Mouse (Mus musculus): ENCODE data around the gene Sestd1. TPM values are rescaled to one million over a fixed set of nuclear protein-coding genes. Genes with fewer than 3 reads are reported as not detected.

The Sestd1 gene
- total and polyA plus RNA-seq, 3 experiments, result not detected

GRCm38 (mm10) chr2:77191811-77192210 is 88.6 kb downstream of the Sestd1 start:
- H3K4me1 ChIP-seq (ENCODE audit: control insufficient read depth in 1 of 2, insufficient read depth in 2 of 2, low read length in 2 of 2), result no peaks in the 10 kb centered on the region
- H3K4me3 ChIP-seq (ENCODE audit: control insufficient read depth in 1 of 2, insufficient read depth in 1 of 2, low read depth in 2 of 2, low read length in 2 of 2), result no peak overlapping the region
- H3K79me2 ChIP-seq (ENCODE audit: control insufficient read depth, insufficient read depth, low read length, poor library complexity), result no peaks in the 10 kb centered on the region
- H3K9me3 ChIP-seq (replicated peaks; ENCODE audit: insufficient read depth, low read length), result no peaks in the 10 kb centered on the region
- DNase-seq (ENCODE audit: low read depth, low spot score), result no peak
- H3K27ac ChIP-seq (ENCODE audit: control insufficient read depth, low read depth, low read length), result no peak overlapping the region
- H3K9ac ChIP-seq (ENCODE audit: control insufficient read depth, low read depth, low read length, poor library complexity, severe bottlenecking), result no peak overlapping the region
- no peak for TF ChIP-seq KAT2A (conservative IDR thresholded peaks at IDR 0.05; ENCODE audit: low read depth, low read length)
- no peak for TF ChIP-seq ETS1 (IDR thresholded peaks at IDR 0.05; ENCODE audit: low read depth, low read length)
- no peak for TF ChIP-seq BHLHE40 (IDR thresholded peaks at IDR 0.05; ENCODE audit: borderline replicate concordance, low read depth, low read length)
- TF ChIP-seq GATA1 (IDR thresholded peaks at IDR 0.05; ENCODE audit: low read depth, low read length), result no peak
- no peak for TF ChIP-seq TCF12 (IDR thresholded peaks at IDR 0.05; ENCODE audit: low read depth, low read length)
- no peak for TF ChIP-seq USF1 (IDR thresholded peaks at IDR 0.05; ENCODE audit: low read depth, low read length)
- TF ChIP-seq HCFC1 (IDR thresholded peaks at IDR 0.05; ENCODE audit: low read depth, low read length), result no peak
- TF ChIP-seq UBTF (IDR thresholded peaks at IDR 0.05; ENCODE audit: borderline replicate concordance, insufficient read depth, low read depth, low read length), result no peak
- TF ChIP-seq CHD2 (IDR thresholded peaks at IDR 0.05; ENCODE audit: low read length), result no peak
- no peaks in the 10 kb centered on the region for H3K36me3 ChIP-seq (ENCODE audit: control insufficient read depth in 1 of 2, insufficient read depth in 2 of 2, low read length in 2 of 2)
- no peaks in the 10 kb centered on the region for H3K27me3 ChIP-seq (ENCODE audit: control insufficient read depth in 1 of 2, insufficient read depth in 2 of 2, low read length in 2 of 2)

- TF ChIP-seq SIN3A (IDR thresholded peaks at IDR 0.05; ENCODE audit: low read length) (no peak), GABPA (IDR thresholded peaks at IDR 0.05; ENCODE audit: low read depth, low read length) (no peak)
- Histone ChIP-seq H3K4me3 (ENCODE audit: control insufficient read depth in 1 of 2, insufficient read depth in 1 of 2, low read depth in 2 of 2, low read length in 2 of 2) (no peak overlapping the region), H3K36me3 (ENCODE audit: control insufficient read depth in 1 of 2, insufficient read depth in 2 of 2, low read length in 2 of 2) (no peaks in the 10 kb centered on the region), H3K27me3 (ENCODE audit: control insufficient read depth in 1 of 2, insufficient read depth in 2 of 2, low read length in 2 of 2) (no peaks in the 10 kb centered on the region), H3K79me2 (ENCODE audit: control insufficient read depth, insufficient read depth, low read length, poor library complexity) (no peaks in the 10 kb centered on the region), H3K9ac (ENCODE audit: control insufficient read depth, low read depth, low read length, poor library complexity, severe bottlenecking) (no peak overlapping the region), H3K27ac (ENCODE audit: control insufficient read depth, low read depth, low read length) (no peak overlapping the region), H3K4me1 (ENCODE audit: control insufficient read depth in 1 of 2, insufficient read depth in 2 of 2, low read length in 2 of 2) (no peaks in the 10 kb centered on the region), H3K9me3 (replicated peaks; ENCODE audit: insufficient read depth, low read length) (no peaks in the 10 kb centered on the region)
- no peak for DNase-seq (ENCODE audit: low read depth, low spot score)
These were observed 89.5 kb downstream of the Sestd1 start for GRCm38 (mm10) chr2:77190891-77191290.

DNA sequence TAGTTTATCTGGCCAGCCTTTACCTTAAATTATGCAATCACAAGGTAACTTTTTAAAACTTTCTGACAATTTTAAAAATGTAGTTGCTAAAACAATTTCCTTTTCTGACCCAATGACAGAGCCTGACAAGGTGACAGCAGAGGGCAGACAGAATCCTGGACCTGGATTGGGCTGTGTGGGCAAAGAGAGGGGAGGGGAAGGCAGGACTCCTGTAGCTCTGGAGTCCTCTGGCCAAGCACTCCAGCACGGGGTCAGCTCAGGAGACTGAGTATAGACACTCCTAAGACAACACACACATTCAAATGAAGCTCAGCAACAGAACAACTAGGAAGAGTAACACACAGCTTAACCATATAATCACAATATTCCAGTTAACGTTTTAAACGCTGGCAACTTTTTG is 90.1 kb downstream of the Sestd1 start:
- no peaks in the 10 kb centered on the region for H3K79me2 ChIP-seq (ENCODE audit: control insufficient read depth, insufficient read depth, low read length, poor library complexity)
- DNase-seq (ENCODE audit: low read depth, low spot score), result no peak
- no peak overlapping the region for H3K9ac ChIP-seq (ENCODE audit: control insufficient read depth, low read depth, low read length, poor library complexity, severe bottlenecking)
- TF ChIP-seq EP300 (IDR thresholded peaks at IDR 0.05; ENCODE audit: low read depth in 1 of 2, low read length in 2 of 2) (no peak), RAD21 (IDR thresholded peaks at IDR 0.05; ENCODE audit: low read depth, low read length) (no peak), HCFC1 (IDR thresholded peaks at IDR 0.05; ENCODE audit: low read depth, low read length) (no peak), POLR2AphosphoS5 (IDR thresholded peaks at IDR 0.05; ENCODE audit: borderline replicate concordance, low read depth, low read length) (no peak), SMC3 (IDR thresholded peaks at IDR 0.05; ENCODE audit: low read depth, low read length) (no peak), TCF12 (IDR thresholded peaks at IDR 0.05; ENCODE audit: low read depth, low read length) (no peak), USF2 (IDR thresholded peaks at IDR 0.05; ENCODE audit: borderline replicate concordance in 1 of 2, insufficient read depth in 1 of 2, low read depth in 1 of 2, low read length in 2 of 2) (no peak), GABPA (IDR thresholded peaks at IDR 0.05; ENCODE audit: low read depth, low read length) (no peak), KAT2A (conservative IDR thresholded peaks at IDR 0.05; ENCODE audit: low read depth, low read length) (no peak)
- H3K9me3 ChIP-seq (replicated peaks; ENCODE audit: insufficient read depth, low read length), result no peaks in the 10 kb centered on the region
- H3K36me3 ChIP-seq (ENCODE audit: control insufficient read depth in 1 of 2, insufficient read depth in 2 of 2, low read length in 2 of 2), result no peaks in the 10 kb centered on the region
- no peak overlapping the region for H3K27ac ChIP-seq (ENCODE audit: control insufficient read depth, low read depth, low read length)
- H3K4me3 ChIP-seq (ENCODE audit: control insufficient read depth in 1 of 2, insufficient read depth in 1 of 2, low read depth in 2 of 2, low read length in 2 of 2), result no peak overlapping the region
- no peaks in the 10 kb centered on the region for H3K27me3 ChIP-seq (ENCODE audit: control insufficient read depth in 1 of 2, insufficient read depth in 2 of 2, low read length in 2 of 2)
- H3K4me1 ChIP-seq (ENCODE audit: control insufficient read depth in 1 of 2, insufficient read depth in 2 of 2, low read length in 2 of 2), result no peaks in the 10 kb centered on the region
